Mouse (Mus musculus): Measurements from ENCODE around the gene Mei1. TPM values are rescaled to one million over a fixed set of nuclear protein-coding genes. Genes with fewer than 3 reads are reported as not detected.

Mei1 gene
- polyA plus RNA-seq, 1 experiment from 2014 or later, result not detected

Other genes starting within 250 kb of the Mei1 start
- 22.6 and 25.0 TPM in 2 replicates for gene Tob2, start 211.2 kb upstream of the Mei1 start, polyA plus RNA-seq (2016; fragmentation: Nextera tagmentation; extraction: Ambion mirVana)
- gene Phf5a, start 198.1 kb upstream of the Mei1 start, polyA plus RNA-seq (2016; fragmentation: Nextera tagmentation; extraction: Ambion mirVana), result 147 and 168 TPM in 2 replicates
- gene Aco2, start 197.7 kb upstream of the Mei1 start, polyA plus RNA-seq (2016; fragmentation: Nextera tagmentation; extraction: Ambion mirVana), result 139 and 143 TPM in 2 replicates
- gene Polr3h, start 143.8 kb upstream of the Mei1 start, polyA plus RNA-seq (2016; fragmentation: Nextera tagmentation; extraction: Ambion mirVana), result 60.1 and 62.4 TPM in 2 replicates
- 7.9 and 9.6 TPM in 2 replicates for gene Csdc2, start 133.2 kb upstream of the Mei1 start, polyA plus RNA-seq (2016; fragmentation: Nextera tagmentation; extraction: Ambion mirVana)
- gene Pmm1, start 109.1 kb upstream of the Mei1 start, polyA plus RNA-seq (2016; fragmentation: Nextera tagmentation; extraction: Ambion mirVana), result 16.7 and 17.1 TPM in 2 replicates
- gene 1700029P11Rik, start 89.5 kb upstream of the Mei1 start, polyA plus RNA-seq (2016; fragmentation: Nextera tagmentation; extraction: Ambion mirVana), result not detected in 2 replicates
- 91.2 and 91.6 TPM in 2 replicates for gene Xrcc6, start 82.2 kb upstream of the Mei1 start, polyA plus RNA-seq (2016; fragmentation: Nextera tagmentation; extraction: Ambion mirVana)
- 30.4 TPM in 2 replicates for gene Desi1, start 36.1 kb upstream of the Mei1 start, polyA plus RNA-seq (2016; fragmentation: Nextera tagmentation; extraction: Ambion mirVana)
- 263 and 272 TPM in 2 replicates for gene Snu13, start 22.4 kb upstream of the Mei1 start, polyA plus RNA-seq (2016; fragmentation: Nextera tagmentation; extraction: Ambion mirVana)
- gene 4930407I10Rik, start 10.8 kb upstream of the Mei1 start, polyA plus RNA-seq (2016; fragmentation: Nextera tagmentation; extraction: Ambion mirVana), result not detected in 2 replicates
- 23.4 and 26.6 TPM in 2 replicates for gene Ccdc134, start 57.9 kb downstream of the Mei1 start, polyA plus RNA-seq (2016; fragmentation: Nextera tagmentation; extraction: Ambion mirVana)
- gene Srebf2, start 77.2 kb downstream of the Mei1 start, polyA plus RNA-seq (2016; fragmentation: Nextera tagmentation; extraction: Ambion mirVana), result 186 and 188 TPM in 2 replicates
- gene Shisa8, start 142.8 kb downstream of the Mei1 start, polyA plus RNA-seq (2016; fragmentation: Nextera tagmentation; extraction: Ambion mirVana), result 0.10 and 0.23 TPM in 2 replicates
- 0.10 TPM in 1 of 2 replicates, not detected in the other for gene Tnfrsf13c, start 154.4 kb downstream of the Mei1 start, polyA plus RNA-seq (2016; fragmentation: Nextera tagmentation; extraction: Ambion mirVana)
- gene Cenpm, start 174.8 kb downstream of the Mei1 start, polyA plus RNA-seq (2016; fragmentation: Nextera tagmentation; extraction: Ambion mirVana), result 75.5 and 75.7 TPM in 2 replicates
- gene 1500009C09Rik, start 182.4 kb downstream of the Mei1 start, polyA plus RNA-seq (2016; fragmentation: Nextera tagmentation; extraction: Ambion mirVana), result not detected in 2 replicates
- 45.5 and 46.3 TPM in 2 replicates for gene Sept3, start 204.9 kb downstream of the Mei1 start, polyA plus RNA-seq (2016; fragmentation: Nextera tagmentation; extraction: Ambion mirVana)
- gene Wbp2nl, start 229.0 kb downstream of the Mei1 start, polyA plus RNA-seq (2016; fragmentation: Nextera tagmentation; extraction: Ambion mirVana), result not detected in 2 replicates

Data from limb, embryonic 12.5 days (tissue).